Mouse (Mus musculus) C2C12 (cell line): ENCODE results near the gene Klrd1.
"Not testable (repeated sequence)": the region's sequence is repeated elsewhere in the genome, so short reads cannot be mapped to it uniquely, and the experiment has no call there.

Experiments used
- CEBPB ChIP-seq: IDR thresholded peaks from one replicate; pipeline ENCODE4 v1.6.1; 2011; ENCODE audit warnings: low read depth, mild to moderate bottlenecking, control low read depth, moderate library complexity
- CTCF ChIP-seq: IDR thresholded peaks from one replicate; pipeline ENCODE4 v1.5.1; 2011; ENCODE audit not compliant: control insufficient read depth, insufficient read depth, insufficient read length
- MYOD1 ChIP-seq: IDR thresholded peaks from one replicate; pipeline ENCODE4 v1.6.1; 2011; ENCODE audit warnings: low read depth; ENCODE audit not compliant: control insufficient read depth, insufficient read length

GRCm38 (mm10) chr6:129643237-129643636, 51.7 kb downstream of the Klrd1 start, which contains the start of gene Klrc3:
- TF ChIP-seq CTCF, CEBPB, MYOD1: not testable (repeated sequence)
